Mouse (Mus musculus) erythroblast, embryonic 14.5 days (primary cell): Measurements from ENCODE around the gene Slc12a1.

Source experiments
- GATA1 ChIP-seq: IDR thresholded peaks from 2 replicates; pipeline ENCODE4 v1.6.1; 2012; ENCODE audit warnings: low read length, inconsistent platforms, mixed read lengths
- TAL1 ChIP-seq: IDR thresholded peaks from 3 replicates; pipeline ENCODE4 v1.6.1; 2012; ENCODE audit warnings: low read length, inconsistent platforms, mixed read lengths

DNA sequence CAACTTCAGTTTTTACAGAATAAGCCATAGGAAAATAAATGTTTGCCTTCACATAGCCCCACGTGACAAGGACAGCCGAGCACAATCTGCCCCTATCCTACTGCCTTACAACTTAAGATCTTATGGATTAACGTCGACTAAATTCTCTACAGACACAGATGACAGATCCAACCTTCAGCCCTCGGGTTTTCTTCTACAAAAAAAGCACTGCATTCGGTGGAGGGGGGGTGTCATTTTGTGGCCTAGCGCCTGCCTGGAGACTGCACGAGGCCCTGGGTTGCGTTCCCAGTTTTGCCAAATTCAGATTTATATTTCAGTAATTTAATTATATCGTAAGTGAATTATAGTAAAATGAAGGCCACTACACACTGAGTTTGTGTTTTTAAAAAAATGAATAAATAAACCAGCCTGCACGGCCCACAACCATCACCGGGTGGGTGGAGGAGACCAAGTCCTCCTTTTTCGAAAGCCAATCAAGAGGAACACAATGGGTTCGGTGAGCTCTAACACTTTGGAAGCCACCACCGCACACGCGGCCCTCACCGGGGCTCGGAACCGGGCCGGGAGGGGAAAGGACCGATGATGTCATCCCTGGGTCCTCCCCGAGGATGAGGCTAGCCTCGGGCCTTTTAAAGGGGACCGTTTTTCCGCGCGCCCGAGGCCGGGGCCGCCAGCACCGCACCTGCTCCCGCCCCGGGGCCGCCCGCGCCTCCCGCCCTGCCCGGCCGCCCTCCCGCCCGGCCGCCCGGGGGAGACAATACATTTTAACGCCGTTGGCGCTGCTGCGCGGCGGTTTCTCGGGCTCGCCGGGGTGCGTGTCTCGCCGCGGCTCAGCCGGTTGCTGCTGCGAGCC lies 29.5 kb upstream of the Slc12a1 start:
- no peak for TF ChIP-seq TAL1
- TF ChIP-seq GATA1: no peak
